Mouse (Mus musculus): Measurements from ENCODE around the gene Rpl38.

The Rpl38 gene

GRCm38 (mm10) chr11:114668301-114668710 is at the start of gene Rpl38:
Rpl38 (plus strand) TSS chr11:114668524.
- peak; percentile 94 to 96 for DNase-seq

- no peak for DNase-seq
Measured at GRCm38 (mm10) chr11:114618697-114619417, 49.5 kb upstream of the Rpl38 start.

- DNase-seq = no peak
Measured at GRCm38 (mm10) chr11:114626071-114626690, 42.1 kb upstream of the Rpl38 start.

GRCm38 (mm10) chr11:114627036-114627435 is 41.3 kb upstream of the Rpl38 start:
- DNase-seq = no peak

- peak; percentile 6 to 9 for DNase-seq
Measured at GRCm38 (mm10) chr11:114628032-114628431, 40.3 kb upstream of the Rpl38 start.

- DNase-seq = no peak
Measured at GRCm38 (mm10) chr11:114630044-114630443, 38.3 kb upstream of the Rpl38 start.

- no peak for DNase-seq
Measured at GRCm38 (mm10) chr11:114632266-114632665, 36.1 kb upstream of the Rpl38 start.

- peak; percentile 43 to 73 for DNase-seq
Measured at GRCm38 (mm10) chr11:114636292-114636691, 32.0 kb upstream of the Rpl38 start.

GRCm38 (mm10) chr11:114636727-114637505 is 31.4 kb upstream of the Rpl38 start:
- DNase-seq = peak; percentile 7 to 17

GRCm38 (mm10) chr11:114638647-114639290 is 29.6 kb upstream of the Rpl38 start:
- DNase-seq = no peak

- DNase-seq = no peak
Measured at GRCm38 (mm10) chr11:114639681-114640103, 28.6 kb upstream of the Rpl38 start.

- no peak for DNase-seq
Measured at GRCm38 (mm10) chr11:114640658-114641057, 27.7 kb upstream of the Rpl38 start.

- DNase-seq = no peak
Measured at GRCm38 (mm10) chr11:114641136-114641535, 27.2 kb upstream of the Rpl38 start.

- no peak for DNase-seq
Measured at GRCm38 (mm10) chr11:114642184-114642583, 26.1 kb upstream of the Rpl38 start.

- DNase-seq = no peak
Measured at GRCm38 (mm10) chr11:114642926-114643325, 25.4 kb upstream of the Rpl38 start.

GRCm38 (mm10) chr11:114644122-114644521 is 24.2 kb upstream of the Rpl38 start:
- no peak for DNase-seq

- DNase-seq = no peak
Measured at GRCm38 (mm10) chr11:114649510-114649909, 18.8 kb upstream of the Rpl38 start.

- no peak for DNase-seq
Measured at GRCm38 (mm10) chr11:114652531-114652930, 15.8 kb upstream of the Rpl38 start.

- no peak for DNase-seq
Measured at GRCm38 (mm10) chr11:114653664-114654063, 14.7 kb upstream of the Rpl38 start.

- no peak for DNase-seq
Measured at GRCm38 (mm10) chr11:114654552-114654951, 13.8 kb upstream of the Rpl38 start.

GRCm38 (mm10) chr11:114655350-114656008 is 12.8 kb upstream of the Rpl38 start:
- DNase-seq = no peak

- DNase-seq = no peak
Measured at GRCm38 (mm10) chr11:114656994-114657644, 11.2 kb upstream of the Rpl38 start.

All from kidney, adult 8-10 months (tissue).